Mouse (Mus musculus): ENCODE data around the gene Mta1. TPM values are rescaled to one million over a fixed set of nuclear protein-coding genes. Genes with fewer than 3 reads are reported as not detected.

The Mta1 gene
- total RNA-seq, 1 experiment from 2014 or later: 42.2 TPM

- ATAC-seq (replicated peaks in 1 of 2; ENCODE audit: insufficient read depth in 1 of 2, low FRiP score in 2 of 2, low TSS enrichment in 1 of 2, low read depth in 1 of 2, poor library complexity in 2 of 2, severe bottlenecking in 2 of 2): no peak
These were observed 10.8 kb upstream of the Mta1 start for GRCm38 (mm10) chr12:113087276-113087675.

- ATAC-seq (replicated peaks in 1 of 2; ENCODE audit: insufficient read depth in 1 of 2, low FRiP score in 2 of 2, low TSS enrichment in 1 of 2, low read depth in 1 of 2, poor library complexity in 2 of 2, severe bottlenecking in 2 of 2): no peak
These were observed 10.1 kb upstream of the Mta1 start for GRCm38 (mm10) chr12:113088026-113088425.

DNA sequence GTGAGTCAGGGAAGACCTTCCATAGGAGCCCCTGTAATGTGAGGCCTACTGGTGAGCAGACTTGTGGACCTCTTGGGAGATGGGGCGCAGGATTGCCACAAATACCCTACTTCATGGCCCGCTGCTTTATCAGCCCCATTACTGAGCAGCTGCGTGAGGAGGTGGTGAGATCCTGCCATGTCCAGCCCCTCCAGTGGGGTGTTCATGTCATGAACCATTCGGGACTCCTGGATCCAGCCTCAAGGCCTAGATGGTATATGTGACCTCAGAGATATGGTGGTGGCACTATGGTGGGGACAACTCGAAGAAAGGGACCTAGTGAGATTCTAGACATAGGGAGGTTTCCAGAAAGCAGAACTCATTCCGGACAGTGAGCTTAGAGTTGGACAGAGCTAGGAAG is 9.0 kb upstream of the Mta1 start:
- ATAC-seq (replicated peaks in 1 of 2; ENCODE audit: insufficient read depth in 1 of 2, low FRiP score in 2 of 2, low TSS enrichment in 1 of 2, low read depth in 1 of 2, poor library complexity in 2 of 2, severe bottlenecking in 2 of 2): no peak

DNA sequence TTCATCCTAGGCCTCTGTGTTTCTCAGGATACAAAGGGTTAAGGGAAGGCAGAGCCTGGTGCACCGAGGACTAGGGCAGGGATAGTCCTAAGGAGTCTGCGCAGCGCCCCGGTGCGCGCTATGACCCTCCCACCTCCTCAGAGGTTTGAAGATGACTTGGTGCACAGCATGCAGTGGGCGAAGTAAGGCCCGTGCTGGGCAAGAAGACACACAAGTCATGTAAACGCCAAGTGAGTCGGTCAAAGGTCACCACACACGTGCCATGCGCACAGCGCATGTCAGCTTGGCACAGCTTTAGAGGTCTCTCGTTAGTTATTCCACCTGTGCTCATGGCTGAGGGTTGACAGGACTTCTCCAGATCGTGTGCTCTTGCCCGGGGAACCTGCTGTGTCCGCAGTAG is 8.0 kb upstream of the Mta1 start:
- no peak for ATAC-seq (replicated peaks in 1 of 2; ENCODE audit: insufficient read depth in 1 of 2, low FRiP score in 2 of 2, low TSS enrichment in 1 of 2, low read depth in 1 of 2, poor library complexity in 2 of 2, severe bottlenecking in 2 of 2)

- ATAC-seq (replicated peaks in 1 of 2; ENCODE audit: insufficient read depth in 1 of 2, low FRiP score in 2 of 2, low TSS enrichment in 1 of 2, low read depth in 1 of 2, poor library complexity in 2 of 2, severe bottlenecking in 2 of 2): no peak
These were observed 1.0 kb upstream of the Mta1 start for GRCm38 (mm10) chr12:113097040-113097439.

DNA sequence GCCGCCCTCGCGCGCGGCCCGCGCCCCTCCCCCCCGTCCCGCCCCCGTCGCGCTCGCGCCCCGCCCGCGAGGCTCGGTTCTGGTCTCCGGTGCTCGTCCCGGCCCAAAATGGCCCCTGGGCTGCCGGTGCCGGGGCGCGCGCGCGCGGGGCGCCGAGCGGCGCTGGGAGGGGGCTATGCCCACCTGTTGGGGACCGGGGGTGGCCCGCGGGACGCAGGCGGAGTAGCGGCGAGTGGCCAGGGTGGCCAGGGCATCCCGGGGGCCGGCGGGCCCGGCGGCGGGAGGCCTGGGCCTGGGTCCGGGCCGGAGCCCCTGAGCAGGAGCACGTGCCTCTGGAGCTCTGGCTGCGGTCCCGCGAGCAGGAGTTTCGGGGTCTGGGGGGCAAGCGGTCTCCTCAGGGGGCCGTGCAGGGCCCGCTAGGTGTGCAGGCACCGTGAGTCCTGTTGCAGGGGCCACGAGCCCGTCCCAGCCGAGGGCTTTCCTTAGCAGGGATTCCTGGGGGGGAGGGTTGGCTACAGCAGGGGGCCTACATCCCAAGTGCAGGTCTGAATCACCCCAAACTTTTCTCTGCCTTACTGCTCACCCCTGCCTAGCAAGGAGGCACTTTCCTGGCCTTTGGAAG is 563 bp downstream of the Mta1 start:
- no peak for ATAC-seq (replicated peaks in 1 of 2; ENCODE audit: insufficient read depth in 1 of 2, low FRiP score in 2 of 2, low TSS enrichment in 1 of 2, low read depth in 1 of 2, poor library complexity in 2 of 2, severe bottlenecking in 2 of 2)

DNA sequence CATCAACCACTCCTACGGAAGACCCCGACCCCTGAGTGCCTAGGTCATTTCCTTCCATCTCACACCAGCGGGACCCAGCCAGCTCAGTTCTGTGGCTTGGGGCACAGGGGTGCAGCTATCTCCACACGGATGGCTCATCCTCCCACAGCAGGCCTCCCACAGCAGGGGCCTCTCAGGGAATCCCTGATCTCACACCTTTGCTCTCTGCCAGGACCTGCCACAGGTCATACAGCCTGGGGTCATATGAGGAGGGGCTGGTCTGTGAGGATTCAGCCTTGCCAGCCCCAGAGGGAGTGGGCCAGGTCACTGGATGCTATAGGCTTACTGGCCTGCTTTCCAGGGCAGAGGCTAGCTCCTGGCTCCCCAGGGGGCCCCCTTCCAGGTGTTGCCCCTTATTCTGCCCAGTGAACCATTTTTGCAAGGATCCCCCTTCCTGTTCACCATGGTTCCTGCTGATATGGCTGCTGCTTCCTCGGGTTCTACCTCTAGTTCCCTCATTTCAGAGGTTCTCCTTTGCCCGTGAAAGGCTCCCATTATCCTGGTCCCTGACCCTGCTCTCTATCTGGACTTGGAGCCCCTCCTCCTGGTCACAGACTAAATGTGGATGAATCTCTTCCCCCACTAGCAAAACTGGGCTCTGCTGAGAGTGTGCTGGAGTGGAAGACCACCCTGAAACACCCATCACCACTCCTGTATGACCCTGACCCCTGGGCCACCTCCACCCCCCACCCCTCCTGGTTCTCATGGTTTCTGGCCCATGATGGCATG is 1.6 kb downstream of the Mta1 start:
- no peak for ATAC-seq (replicated peaks in 1 of 2; ENCODE audit: insufficient read depth in 1 of 2, low FRiP score in 2 of 2, low TSS enrichment in 1 of 2, low read depth in 1 of 2, poor library complexity in 2 of 2, severe bottlenecking in 2 of 2)

DNA sequence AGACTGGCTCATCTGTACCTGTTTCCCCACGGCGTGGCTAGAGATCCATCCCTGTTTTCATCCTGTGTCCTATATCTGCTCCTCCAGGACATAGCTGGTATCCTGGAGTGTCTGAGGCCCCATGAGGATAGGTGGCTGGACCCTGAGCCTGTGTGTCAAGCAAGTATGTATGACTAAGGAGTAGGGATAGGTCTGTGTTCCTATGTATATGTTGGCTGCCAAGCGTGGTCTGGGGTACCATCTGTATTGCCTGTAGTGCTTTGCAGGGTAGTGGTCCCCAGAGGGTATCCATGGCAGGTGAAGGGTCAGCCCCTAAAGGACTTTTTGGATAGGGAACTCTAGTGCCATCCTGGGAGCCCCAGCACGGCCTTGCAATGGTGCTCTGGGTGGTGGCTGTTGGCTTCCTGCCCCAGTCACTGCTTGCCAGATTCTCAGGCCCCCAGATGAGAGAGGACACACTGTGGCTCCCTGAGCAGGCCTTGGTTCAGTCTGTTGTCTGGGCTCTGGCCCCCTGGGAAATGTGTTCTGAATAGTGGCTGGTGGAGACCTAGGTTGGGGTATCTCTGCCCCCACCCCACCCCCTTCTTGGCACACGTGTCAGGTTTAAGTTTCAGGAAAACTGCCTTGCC is 2.5 kb downstream of the Mta1 start:
- no peak for ATAC-seq (replicated peaks in 1 of 2; ENCODE audit: insufficient read depth in 1 of 2, low FRiP score in 2 of 2, low TSS enrichment in 1 of 2, low read depth in 1 of 2, poor library complexity in 2 of 2, severe bottlenecking in 2 of 2)

DNA sequence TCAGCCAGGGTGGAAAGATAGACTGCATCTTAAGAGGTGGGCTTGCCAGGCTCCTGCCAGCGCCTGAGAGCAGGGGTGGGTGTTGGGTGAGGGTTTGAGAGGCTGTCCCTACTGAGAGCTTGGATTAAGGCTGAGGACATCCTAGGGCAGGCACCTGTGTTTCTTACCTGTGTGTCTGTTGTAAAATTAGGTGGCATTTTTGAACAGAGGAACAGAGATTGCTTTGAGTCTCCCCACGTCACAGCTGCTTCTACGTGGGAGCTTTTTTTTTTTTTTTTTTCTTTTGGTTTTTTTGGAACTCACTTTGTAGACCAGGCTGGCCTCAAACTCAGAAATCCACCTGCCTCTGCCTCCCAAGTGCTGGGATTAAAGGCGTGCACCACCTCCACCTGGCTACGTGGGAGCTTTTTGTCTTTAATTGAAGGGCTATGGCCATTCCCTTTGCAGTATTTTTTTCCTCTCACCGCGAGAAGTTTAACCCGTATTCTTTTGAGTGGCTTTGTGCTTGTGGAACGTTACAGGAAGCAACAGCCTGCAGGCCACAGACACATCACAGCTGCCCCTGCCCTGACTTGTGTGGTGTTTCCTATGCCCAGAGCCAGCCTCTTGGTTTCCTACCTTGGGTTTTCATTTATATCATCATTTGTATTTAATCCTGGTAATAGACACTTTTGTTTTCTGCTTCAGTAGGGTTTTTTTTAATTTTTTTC is 3.3 kb downstream of the Mta1 start:
- ATAC-seq (replicated peaks in 1 of 2; ENCODE audit: insufficient read depth in 1 of 2, low FRiP score in 2 of 2, low TSS enrichment in 1 of 2, low read depth in 1 of 2, poor library complexity in 2 of 2, severe bottlenecking in 2 of 2): peak in 1 of 2 experiments; percentile 24; a peak in 1 of 4 replicates

GRCm38 (mm10) chr12:113102461-113102860 is 4.4 kb downstream of the Mta1 start:
- peak; percentile 61 to 81 for ATAC-seq (replicated peaks in 1 of 2; ENCODE audit: insufficient read depth in 1 of 2, low FRiP score in 2 of 2, low TSS enrichment in 1 of 2, low read depth in 1 of 2, poor library complexity in 2 of 2, severe bottlenecking in 2 of 2)

DNA sequence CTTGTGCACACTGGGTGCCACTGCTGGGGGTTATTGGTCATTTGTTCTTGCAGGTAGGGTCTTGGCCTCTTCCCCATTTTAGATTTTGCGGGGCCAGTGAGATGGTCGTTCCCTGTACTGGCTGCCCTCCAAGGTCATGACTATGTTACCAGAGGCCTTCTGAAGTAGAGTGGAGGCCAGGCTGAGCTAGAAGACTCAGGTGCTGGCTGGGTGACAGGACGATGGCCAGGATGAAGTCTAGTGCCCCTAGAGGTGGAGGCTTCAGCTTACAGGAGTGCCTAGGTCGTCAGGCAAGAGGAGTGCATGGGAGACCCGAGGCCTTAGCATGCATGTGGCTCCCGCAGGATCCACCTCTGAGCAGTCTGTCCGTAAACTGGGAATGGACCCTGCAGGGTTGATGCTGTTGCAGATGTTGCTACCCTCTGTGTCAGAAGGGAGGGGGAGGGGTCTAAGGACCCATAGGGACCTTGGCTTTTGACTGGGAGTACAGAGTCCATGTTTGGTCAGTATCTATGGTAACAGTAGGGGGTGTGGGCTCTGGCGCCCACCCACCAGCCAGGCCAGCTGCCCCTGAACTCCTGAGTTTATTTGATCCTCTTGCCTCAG is 5.9 kb downstream of the Mta1 start:
- no peak for ATAC-seq (replicated peaks in 1 of 2; ENCODE audit: insufficient read depth in 1 of 2, low FRiP score in 2 of 2, low TSS enrichment in 1 of 2, low read depth in 1 of 2, poor library complexity in 2 of 2, severe bottlenecking in 2 of 2)

DNA sequence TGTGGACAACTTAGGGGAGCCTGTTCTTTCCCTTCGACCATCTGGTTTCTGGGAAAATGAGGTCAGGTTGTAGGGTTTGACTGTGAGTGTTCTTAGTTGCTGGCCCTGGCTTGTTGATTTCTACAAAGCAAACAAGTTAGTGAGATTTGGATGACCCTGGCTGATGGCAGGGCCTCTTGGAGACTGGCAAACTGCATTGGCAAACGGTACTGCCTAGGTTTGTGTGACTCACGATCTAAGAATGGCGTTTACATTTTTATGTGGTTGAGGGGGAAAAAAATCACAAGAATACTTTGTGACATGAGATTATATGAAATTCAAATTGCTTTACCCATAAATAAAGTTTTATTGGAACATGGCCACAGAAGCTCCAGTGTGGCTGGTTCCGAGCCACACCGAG is 8.3 kb downstream of the Mta1 start:
- ATAC-seq (replicated peaks in 1 of 2; ENCODE audit: insufficient read depth in 1 of 2, low FRiP score in 2 of 2, low TSS enrichment in 1 of 2, low read depth in 1 of 2, poor library complexity in 2 of 2, severe bottlenecking in 2 of 2): no peak

DNA sequence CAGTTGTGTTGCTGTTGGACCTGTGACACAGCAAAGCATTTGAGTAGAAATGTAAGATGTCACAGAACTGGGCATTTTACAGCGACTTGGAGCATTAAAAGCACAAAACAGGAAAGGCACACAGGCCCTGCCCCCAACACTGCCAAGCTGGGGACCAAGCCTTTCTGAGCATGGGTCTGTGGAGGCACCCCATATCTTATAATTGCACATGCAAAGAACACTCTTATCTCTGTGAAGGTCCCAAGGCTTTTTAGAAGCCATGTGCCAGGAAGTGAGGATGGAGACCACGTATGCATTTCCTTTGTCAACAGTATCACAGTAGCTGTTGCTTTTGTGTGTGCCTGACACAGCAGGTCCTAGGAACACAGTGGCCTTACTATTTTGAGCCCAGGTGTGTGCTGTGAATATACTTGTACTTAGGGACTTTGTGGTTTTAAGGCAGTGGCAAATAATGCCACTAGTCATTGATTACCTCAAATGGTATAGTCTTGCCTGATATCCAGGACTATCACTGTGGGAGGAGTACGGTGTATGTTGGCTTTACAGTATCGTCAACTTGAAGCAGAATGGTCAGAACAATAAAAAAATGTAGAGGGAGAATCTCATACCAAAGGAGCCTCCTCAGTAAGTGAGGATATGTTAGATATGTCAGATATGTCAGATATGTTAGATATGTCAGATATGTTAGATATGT is 9.5 kb downstream of the Mta1 start:
- ATAC-seq (replicated peaks in 1 of 2; ENCODE audit: insufficient read depth in 1 of 2, low FRiP score in 2 of 2, low TSS enrichment in 1 of 2, low read depth in 1 of 2, poor library complexity in 2 of 2, severe bottlenecking in 2 of 2): peak; percentile 44 to 55; a peak in 3 of 4 replicates

DNA sequence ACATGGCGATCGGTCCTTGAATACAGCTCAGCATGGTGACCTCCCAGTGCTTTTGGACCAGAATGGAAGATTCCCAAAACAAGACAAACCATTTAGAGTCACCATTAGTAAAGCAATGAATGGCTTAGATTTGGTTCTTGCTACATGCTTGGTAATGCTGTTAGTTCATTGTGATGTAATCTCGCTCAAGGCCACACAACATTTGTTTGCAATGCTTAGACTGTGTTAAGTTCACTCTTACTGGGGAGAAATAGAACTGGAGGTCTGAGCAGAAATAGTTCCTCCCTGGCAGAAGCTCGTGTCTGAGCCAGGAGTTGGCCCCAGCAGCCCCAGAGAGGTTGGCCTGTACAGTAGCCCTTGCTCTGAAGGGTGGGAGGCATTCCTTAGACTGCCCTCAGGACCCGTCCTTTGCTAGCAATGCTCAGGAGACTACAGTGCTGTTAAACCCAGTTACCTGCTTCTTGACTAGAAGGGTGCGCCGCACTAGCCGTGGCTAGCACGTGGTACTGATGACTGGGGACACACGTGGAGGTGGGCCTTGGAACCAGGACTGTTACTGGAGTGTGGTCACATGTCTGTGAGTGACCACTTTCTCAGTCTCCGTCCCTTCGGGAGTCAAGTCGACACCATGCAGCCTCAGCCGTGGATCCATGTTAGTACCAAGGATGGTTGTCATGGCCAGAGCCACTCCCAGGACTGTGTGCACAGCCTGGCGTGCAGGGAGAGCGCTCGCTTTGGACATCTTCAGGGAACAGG is 10.6 kb downstream of the Mta1 start:
- ATAC-seq (replicated peaks in 1 of 2; ENCODE audit: insufficient read depth in 1 of 2, low FRiP score in 2 of 2, low TSS enrichment in 1 of 2, low read depth in 1 of 2, poor library complexity in 2 of 2, severe bottlenecking in 2 of 2): no peak

GRCm38 (mm10) chr12:113109801-113110200 is 11.7 kb downstream of the Mta1 start:
- no peak for ATAC-seq (replicated peaks in 1 of 2; ENCODE audit: insufficient read depth in 1 of 2, low FRiP score in 2 of 2, low TSS enrichment in 1 of 2, low read depth in 1 of 2, poor library complexity in 2 of 2, severe bottlenecking in 2 of 2)

- ATAC-seq (replicated peaks in 1 of 2; ENCODE audit: insufficient read depth in 1 of 2, low FRiP score in 2 of 2, low TSS enrichment in 1 of 2, low read depth in 1 of 2, poor library complexity in 2 of 2, severe bottlenecking in 2 of 2): no peak
These were observed 16.1 kb downstream of the Mta1 start for GRCm38 (mm10) chr12:113114141-113114540.

Measured in hematopoietic stem cell, adult 5-6 weeks (primary cell).